Mouse (Mus musculus) left cerebral cortex, postnatal 4 days (tissue): ENCODE data around the gene Ccdc171. TPM values are rescaled to one million over a fixed set of nuclear protein-coding genes. Genes with fewer than 3 reads are reported as not detected.
"Not testable (repeated sequence)": the region's sequence is repeated elsewhere in the genome, so short reads cannot be mapped to it uniquely, and the experiment has no call there.

ENCODE experiments used
- DNase-seq: peaks from one replicate; pipeline ENCODE4 v3.0.0-alpha.2; 2022
- intact Hi-C: fragments of 180-260 bp; cut with DNase I; formaldehyde crosslinking; loops from one replicate; pipeline ENCODE4 v1.15.1; 2025
- total RNA-seq, 2 experiments: library from RNA; stranded (reverse); gene quantifications; 2 replicates each; pipeline ENCODE4 v1.2.3; 2021

Ccdc171 gene
- total RNA-seq, result 1 to 10 TPM; 4.2 to 5.6 TPM

DNA sequence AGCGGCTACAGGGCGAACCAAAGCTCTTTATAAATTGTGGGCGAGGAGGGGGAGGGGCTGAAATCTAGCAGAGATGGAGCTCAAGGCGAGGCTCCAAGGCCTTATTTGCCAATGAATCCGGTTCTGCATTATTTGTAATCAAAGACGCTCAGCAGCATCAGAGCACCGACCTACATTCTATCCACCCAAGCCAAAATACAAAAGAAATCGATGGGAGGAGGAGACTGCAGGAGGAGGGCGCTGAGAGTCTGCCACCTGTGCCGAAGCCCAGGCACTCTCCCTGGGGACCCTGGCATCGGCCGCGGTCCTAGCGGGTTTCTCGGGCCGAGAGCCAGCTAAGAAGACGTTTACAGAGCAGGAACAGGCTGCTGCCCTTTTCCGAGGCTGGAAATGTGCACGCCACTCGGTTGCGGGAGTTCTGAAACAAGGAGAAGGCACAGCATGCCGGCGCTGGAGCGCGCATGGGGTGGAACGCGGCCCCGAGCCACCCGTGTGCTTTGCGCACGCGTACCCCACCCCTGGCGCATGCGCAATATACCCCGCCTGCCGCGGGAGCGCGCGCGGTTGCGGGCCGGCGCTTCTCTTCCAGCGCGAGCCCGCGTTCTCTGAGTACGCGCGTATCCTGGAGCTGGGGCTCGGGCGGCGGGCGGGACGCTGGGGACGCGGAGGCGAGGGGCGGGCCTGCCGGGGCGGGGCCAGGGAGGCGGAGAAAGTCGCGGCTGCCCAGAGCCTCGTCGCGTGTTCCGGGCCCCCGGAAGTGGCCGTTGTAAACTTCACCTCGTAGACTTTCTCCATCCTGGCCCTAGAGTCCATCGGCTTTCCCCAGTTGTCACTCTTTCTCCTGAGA, at the start of gene Ccdc171:
Gene Ccdc171 (plus strand): TSS at position 703 of the 847 bp plus-strand sequence.
- intact Hi-C loops, result loop anchor here (5.0 kb wide), 1 partner anchor 42 kb away; no protein-coding TSS in a partner anchor
- DNase-seq, result peak; percentile 97

- DNase-seq, result no peak
- intact Hi-C loops, result loop anchor here (5.0 kb wide), 1 partner anchor 82 kb away; no protein-coding TSS in a partner anchor
Measured at GRCm38 (mm10) chr4:83485250-83485649, 40.1 kb upstream of the Ccdc171 start.

DNA sequence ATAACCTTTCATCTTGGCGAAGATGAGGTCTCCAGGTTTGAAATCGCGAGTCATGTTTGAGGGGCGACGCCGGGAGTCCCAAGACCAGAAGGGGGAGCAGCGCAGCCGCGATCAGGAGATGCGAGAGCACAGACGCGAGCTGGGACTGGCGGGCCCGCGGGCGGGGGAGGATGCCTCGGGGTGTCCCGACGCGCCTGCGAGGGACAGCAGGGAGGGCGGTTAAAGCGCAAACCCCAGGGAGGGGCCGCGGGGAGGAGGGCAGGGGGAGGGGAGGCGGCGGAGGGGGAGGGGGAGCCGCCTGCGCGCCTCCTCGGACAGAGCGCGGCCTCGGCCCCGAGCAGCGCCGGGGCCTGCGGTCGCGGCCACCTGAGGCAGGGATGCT, 39.6 kb upstream of the Ccdc171 start:
- peak; percentile 95 for DNase-seq
- intact Hi-C loops, result loop anchor here (5.0 kb wide), 1 partner anchor 82 kb away; no protein-coding TSS in a partner anchor

DNA sequence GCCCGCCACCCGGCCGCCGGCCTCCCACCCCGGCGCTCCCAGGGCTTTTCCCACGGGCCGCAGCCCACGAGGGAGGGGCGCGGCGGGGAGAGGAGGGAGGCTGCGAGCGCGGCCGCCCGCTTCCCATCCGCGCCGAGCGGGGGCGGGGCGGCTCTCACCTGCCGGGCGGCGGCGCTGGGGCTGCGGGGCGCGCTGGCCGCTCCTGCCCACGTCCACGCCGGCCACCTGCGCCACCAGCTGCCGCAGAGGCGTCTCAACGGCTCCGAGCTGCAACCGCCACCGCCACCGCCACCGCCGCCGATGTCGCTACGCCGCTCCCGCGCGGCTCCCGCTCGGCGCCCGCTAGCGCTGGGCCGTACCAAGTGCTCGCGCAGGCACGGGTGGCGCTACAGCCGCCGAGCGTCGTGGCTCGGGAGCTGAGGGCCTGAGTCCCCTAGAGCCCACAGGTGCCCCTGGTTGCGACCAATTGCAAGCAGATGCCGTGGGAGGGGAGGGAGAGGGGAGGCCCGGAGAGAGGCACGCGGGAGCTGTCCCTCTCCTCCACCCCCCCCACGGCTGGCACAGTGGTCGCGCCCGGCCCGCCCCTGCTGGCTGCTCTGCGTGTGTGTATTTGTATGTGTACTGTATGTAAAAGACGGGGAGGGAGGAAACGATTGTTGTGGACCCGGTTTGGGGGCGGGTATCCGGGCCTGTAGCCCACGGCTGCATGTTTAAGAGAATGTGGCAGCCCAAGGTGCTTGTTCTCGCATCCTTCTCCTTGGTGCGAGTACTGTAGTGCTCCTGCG, 39.0 kb upstream of the Ccdc171 start, which contains the start of gene Psip1:
Gene Psip1 (minus strand): TSS at position 343 of the 785 bp plus-strand sequence.
- DNase-seq, result peak; percentile 94
- intact Hi-C loops, result loop anchor here (5.0 kb wide), 1 partner anchor 81 kb away; no protein-coding TSS in a partner anchor

- intact Hi-C loops, result loop anchor here (5.0 kb wide), 1 partner anchor 78 kb away; no protein-coding TSS in a partner anchor
- DNase-seq, result no peak
Measured at GRCm38 (mm10) chr4:83489121-83489520, 36.2 kb upstream of the Ccdc171 start.

- no peak for DNase-seq
- intact Hi-C loops, result no loop called here
Measured at GRCm38 (mm10) chr4:83493112-83493511, 32.2 kb upstream of the Ccdc171 start.

GRCm38 (mm10) chr4:83497013-83497412, 28.3 kb upstream of the Ccdc171 start:
- DNase-seq, intact Hi-C loops: not testable (repeated sequence)

DNA sequence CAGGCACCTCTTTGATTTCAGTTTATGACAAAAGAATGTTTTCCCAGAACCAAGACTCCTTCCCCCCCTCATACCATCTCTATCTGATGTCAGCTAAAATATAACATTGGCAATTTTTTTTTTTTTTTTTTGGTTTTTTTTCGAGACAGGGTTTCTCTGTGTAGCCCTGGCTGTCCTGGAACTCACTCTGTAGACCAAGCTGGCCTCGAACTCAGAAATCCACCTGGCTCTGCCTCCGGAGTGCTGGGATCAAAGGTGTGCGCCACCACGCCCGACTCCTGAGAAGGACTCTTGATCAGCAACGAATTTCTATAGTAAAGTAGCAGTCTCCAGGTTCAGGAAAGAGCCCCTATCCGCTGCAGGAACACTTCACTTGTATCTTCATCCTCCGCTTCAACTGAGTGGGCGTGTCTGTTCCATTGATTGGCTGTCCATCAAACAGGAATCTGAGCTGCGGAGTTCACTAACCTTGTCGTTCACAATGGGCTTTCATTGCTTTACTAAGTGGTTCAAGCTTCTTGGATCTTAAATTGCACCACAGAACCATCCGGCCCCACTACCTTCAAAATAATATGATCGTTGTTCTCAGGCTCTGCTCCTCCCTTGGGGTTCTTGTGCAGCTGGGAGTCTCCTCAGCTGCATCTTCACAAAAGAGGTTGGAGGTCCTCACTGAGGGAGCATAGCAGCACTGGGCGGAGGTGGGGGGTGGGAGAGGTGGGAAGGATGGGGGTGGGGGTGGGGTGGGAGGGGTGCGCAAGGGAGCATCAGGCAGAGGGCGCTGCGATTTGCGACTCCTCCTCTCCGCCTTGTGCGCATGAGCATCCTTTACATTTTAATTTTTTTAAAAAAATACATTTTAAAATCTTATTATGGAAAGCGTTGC, 24.9 kb upstream of the Ccdc171 start:
- DNase-seq, result peak; percentile 28
- intact Hi-C loops, result no loop called here

GRCm38 (mm10) chr4:83501037-83501430, 24.3 kb upstream of the Ccdc171 start:
- intact Hi-C loops, result no loop called here
- no peak for DNase-seq

GRCm38 (mm10) chr4:83509600-83509999, 15.7 kb upstream of the Ccdc171 start:
- no peak for DNase-seq
- intact Hi-C loops, result no loop called here

DNA sequence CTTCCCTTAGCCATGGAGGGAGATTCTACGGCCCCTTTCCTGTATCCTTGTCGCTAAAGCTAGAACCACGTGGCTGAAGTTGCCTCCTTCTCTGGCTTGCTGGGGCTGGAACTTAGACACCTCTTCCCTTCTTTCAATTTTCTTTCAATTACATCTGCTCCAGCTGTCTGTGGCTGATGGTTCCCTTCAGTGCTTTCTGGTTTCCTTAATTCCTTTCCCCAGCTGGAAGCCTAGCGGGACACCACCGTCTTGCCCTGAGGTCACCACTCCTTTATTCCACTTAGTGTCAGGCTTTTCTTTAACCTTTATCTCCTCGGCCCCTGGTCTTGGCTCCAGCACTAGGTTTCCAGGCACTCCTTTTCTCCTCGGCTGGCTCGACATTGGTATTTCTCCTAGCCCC, 14.3 kb upstream of the Ccdc171 start:
- intact Hi-C loops, result no loop called here
- DNase-seq, result no peak

GRCm38 (mm10) chr4:83512217-83512616, 13.1 kb upstream of the Ccdc171 start:
- DNase-seq, result no peak
- intact Hi-C loops, result no loop called here

GRCm38 (mm10) chr4:83512644-83513043, 12.7 kb upstream of the Ccdc171 start:
- no peak for DNase-seq
- intact Hi-C loops, result no loop called here

DNA sequence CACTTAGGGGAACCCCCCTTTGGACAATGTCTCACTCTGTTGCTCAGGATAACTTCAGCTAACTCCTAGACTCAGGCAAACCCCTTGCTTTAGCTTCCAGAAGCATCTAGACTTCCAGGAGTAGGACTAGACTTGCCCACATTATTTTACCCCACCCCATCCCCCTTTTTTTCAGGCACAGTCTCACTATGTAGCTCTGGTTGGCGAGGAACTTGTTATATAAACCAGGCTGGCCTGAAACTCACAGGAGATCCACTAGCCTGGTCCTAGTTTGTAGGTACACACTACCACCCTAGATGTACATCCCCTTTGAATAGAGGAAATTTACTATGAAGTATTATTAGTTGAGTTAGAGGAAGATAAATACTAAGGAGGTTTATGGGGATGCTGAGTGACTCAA, 11.2 kb upstream of the Ccdc171 start:
- no peak for DNase-seq
- intact Hi-C loops, result no loop called here

- intact Hi-C loops, result no loop called here
- peak; percentile 13 for DNase-seq
Measured at GRCm38 (mm10) chr4:83514976-83515669, 10.2 kb upstream of the Ccdc171 start.

DNA sequence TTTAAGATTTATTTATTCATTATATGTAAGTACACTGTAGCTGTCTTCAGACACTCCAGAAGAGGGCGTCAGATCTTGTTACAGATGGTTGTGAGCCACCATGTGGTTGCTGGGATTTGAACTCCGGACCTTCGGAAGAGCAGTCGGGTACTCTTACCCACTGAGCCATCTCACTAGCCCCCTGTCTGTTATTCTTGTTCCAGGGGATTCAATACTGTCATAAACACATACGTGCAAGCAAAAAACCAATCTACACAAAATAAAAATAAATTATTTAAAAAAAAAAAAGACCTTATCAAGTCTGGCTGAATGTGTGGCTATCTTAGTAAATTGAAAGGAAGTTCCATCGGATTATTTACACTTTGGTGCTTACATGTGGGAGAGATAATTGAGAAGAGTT, 9.2 kb upstream of the Ccdc171 start:
- intact Hi-C loops, DNase-seq: not testable (repeated sequence)

DNA sequence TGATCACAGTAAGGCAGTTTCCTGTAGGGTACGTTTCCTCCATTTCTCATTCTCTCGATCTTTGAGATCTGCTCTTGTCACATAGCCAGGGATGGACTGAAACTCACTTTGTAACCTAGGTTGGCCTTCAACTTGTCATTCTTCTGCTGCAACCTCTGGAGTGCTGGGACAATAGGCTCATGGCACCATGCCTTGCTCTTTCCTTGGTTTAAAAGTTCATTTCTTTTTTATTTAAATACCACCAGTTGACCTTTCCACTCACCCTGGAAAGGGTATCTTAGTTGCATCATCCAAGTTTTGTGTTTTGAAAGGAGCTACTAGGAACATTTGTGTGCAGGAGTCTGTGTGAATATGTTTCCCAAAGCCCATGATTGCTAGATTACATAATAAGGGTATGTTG, 6.2 kb upstream of the Ccdc171 start:
- intact Hi-C loops, result no loop called here

DNA sequence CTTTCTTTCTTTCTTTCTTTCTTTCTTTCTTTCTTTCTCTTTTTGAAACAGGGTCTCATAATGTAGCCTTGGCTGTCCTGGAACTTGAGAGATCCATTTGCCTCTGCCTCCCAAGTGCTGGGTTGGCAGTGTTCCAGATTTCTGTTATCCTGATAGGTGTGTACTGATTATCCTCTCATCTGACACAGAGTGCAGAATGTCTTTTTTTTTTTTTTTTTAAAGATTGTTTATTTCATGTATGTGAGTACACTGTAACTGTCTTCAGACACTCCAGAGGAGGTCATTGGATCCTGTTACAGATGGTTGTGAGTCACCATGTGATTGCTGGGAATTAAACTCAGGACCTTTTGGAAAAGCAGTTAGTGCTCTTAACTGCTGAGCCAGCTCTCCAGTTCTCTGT, 5.5 kb upstream of the Ccdc171 start:
- DNase-seq, result no peak
- intact Hi-C loops, result no loop called here

More for the DNA sequence above, 6.2 kb upstream of the Ccdc171 start:
- DNase-seq, result no peak

DNA sequence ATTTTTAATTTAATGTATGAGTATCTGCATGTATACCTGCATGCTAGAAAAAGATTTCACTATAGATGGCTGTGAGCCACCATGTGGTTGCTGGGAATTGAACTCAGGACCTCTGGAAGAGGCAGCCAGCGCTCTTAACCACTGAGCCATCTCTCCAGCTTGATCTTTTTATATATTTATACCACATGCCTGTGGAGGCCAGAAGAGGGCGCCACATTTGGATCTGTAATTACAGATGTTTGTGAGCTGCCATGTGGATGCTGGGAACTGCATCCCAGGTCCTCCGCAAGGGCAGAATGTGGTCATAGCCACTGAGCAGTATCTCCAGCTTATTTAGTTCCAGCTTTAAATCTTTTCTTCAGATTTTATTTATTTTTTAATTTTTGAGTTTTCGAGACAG, 5.0 kb upstream of the Ccdc171 start:
- DNase-seq, result no peak
- intact Hi-C loops, result no loop called here

GRCm38 (mm10) chr4:83522066-83522465, 3.3 kb upstream of the Ccdc171 start:
- intact Hi-C loops, result no loop called here
- no peak for DNase-seq
